Mouse (Mus musculus): ENCODE data around the gene Olfr769. TPM values are rescaled to one million over a fixed set of nuclear protein-coding genes. Genes with fewer than 3 reads are reported as not detected.
"Not testable (repeated sequence)": the region's sequence is repeated elsewhere in the genome, so short reads cannot be mapped to it uniquely, and the experiment has no call there.

Olfr769 gene
- not detected for total RNA-seq (2021)
- long read RNA-seq, experiment 1: 0 reads
- long read RNA-seq, experiment 2: 0 reads

GRCm38 (mm10) chr10:129117761-129118160 lies at the start of gene Olfr769:
Gene Olfr769, minus strand, starts transcription at chr10:129117861.
- no peak for DNase-seq (ENCODE audit: low spot score in 2 of 2)

- no peak for DNase-seq (ENCODE audit: low spot score in 2 of 2)
These were observed 47.0 kb upstream of the Olfr769 start, which contains the start of gene Olfr771 for GRCm38 (mm10) chr10:129164651-129165050. Gene Olfr771, minus strand, starts transcription at chr10:129164751.

- no peak for DNase-seq (ENCODE audit: low spot score in 2 of 2)
These were observed 21.2 kb upstream of the Olfr769 start, which contains the start of gene Olfr770 for GRCm38 (mm10) chr10:129138898-129139297. Gene Olfr770, minus strand, starts transcription at chr10:129138998.

GRCm38 (mm10) chr10:129115146-129115545 lies 2.5 kb downstream of the Olfr769 start:
- no peak for DNase-seq (ENCODE audit: low spot score in 2 of 2)

GRCm38 (mm10) chr10:129101231-129101630 lies 16.4 kb downstream of the Olfr769 start:
- DNase-seq (ENCODE audit: low spot score in 2 of 2): no peak

- DNase-seq (ENCODE audit: low spot score in 2 of 2): no peak
These were observed 18.4 kb downstream of the Olfr769 start, which contains the start of gene Olfr768 for GRCm38 (mm10) chr10:129099275-129099674. Gene Olfr768, minus strand, starts transcription at chr10:129099375.

- not testable (repeated sequence) for DNase-seq (ENCODE audit: low spot score in 2 of 2)
These were observed 34.9 kb downstream of the Olfr769 start, which contains the start of gene Olfr767 for GRCm38 (mm10) chr10:129082810-129083209. Gene Olfr767, minus strand, starts transcription at chr10:129082910.

GRCm38 (mm10) chr10:129068877-129069276 lies 48.8 kb downstream of the Olfr769 start, which contains the start of gene Olfr766-ps1:
Gene Olfr766-ps1, minus strand, starts transcription at chr10:129068977.
- no peak for DNase-seq (ENCODE audit: low spot score in 2 of 2)

Other genes with a start within 250 kb of the Olfr769 start
- 1 to 10 TPM; 5.1 to 8.9 TPM for gene Gdf11, start 226.1 kb downstream of the Olfr769 start, total RNA-seq (2021)
- 100 to 1,000 TPM; 304 to 317 TPM for gene Cd63, start 216.9 kb downstream of the Olfr769 start, total RNA-seq (2021)
- gene Rdh5, start 195.0 kb downstream of the Olfr769 start, total RNA-seq (2021): 10 to 100 TPM; 13.5 to 24.2 TPM
- gene Bloc1s1, start 193.8 kb downstream of the Olfr769 start, total RNA-seq (2021): 100 to 1,000 TPM; 158 to 168 TPM
- gene Itga7, start 184.0 kb downstream of the Olfr769 start, total RNA-seq (2021): 10 to 100 TPM; 13.9 to 17.2 TPM
- 10 to 100 TPM in 1 of 2 experiments, 1 to 10 TPM in 1; 5.4 to 10.0 TPM for gene Mettl7b, start 156.9 kb downstream of the Olfr769 start, total RNA-seq (2021)
- gene Olfr9, start 128.4 kb downstream of the Olfr769 start, total RNA-seq (2021): not detected
- gene Olfr763, start 107.1 kb downstream of the Olfr769 start, total RNA-seq (2021): not detected
- gene Olfr764-ps1, start 78.0 kb downstream of the Olfr769 start, total RNA-seq (2021): not detected
- gene Olfr765, start 67.9 kb downstream of the Olfr769 start, total RNA-seq (2021): not detected
- not detected for gene Olfr766-ps1, start 48.9 kb downstream of the Olfr769 start, total RNA-seq (2021)
- gene Olfr767, start 35.0 kb downstream of the Olfr769 start, total RNA-seq (2021): not detected
- gene Olfr768, start 18.5 kb downstream of the Olfr769 start, total RNA-seq (2021): not detected
- gene Olfr770, start 21.1 kb upstream of the Olfr769 start, total RNA-seq (2021): not detected
- not detected for gene Olfr771, start 46.9 kb upstream of the Olfr769 start, total RNA-seq (2021)
- not detected for gene Olfr772, start 60.1 kb upstream of the Olfr769 start, total RNA-seq (2021)
- not detected for gene Olfr773, start 69.6 kb upstream of the Olfr769 start, total RNA-seq (2021)
- not detected for gene Olfr774, start 118.3 kb upstream of the Olfr769 start, total RNA-seq (2021)
- gene Olfr775, start 130.6 kb upstream of the Olfr769 start, total RNA-seq (2021): not detected
- gene Olfr776, start 141.3 kb upstream of the Olfr769 start, total RNA-seq (2021): not detected
- gene Olfr777, start 153.6 kb upstream of the Olfr769 start, total RNA-seq (2021): not detected
- gene Olfr780, start 200.3 kb upstream of the Olfr769 start, total RNA-seq (2021): not detected
- gene Olfr781, start 211.0 kb upstream of the Olfr769 start, total RNA-seq (2021): not detected
- not detected for gene Olfr782, start 231.0 kb upstream of the Olfr769 start, total RNA-seq (2021)

All from adrenal gland, postnatal 4 days (tissue).